Mouse (Mus musculus): ENCODE results near the gene Kat7.

Gene Kat7

GRCm38 (mm10) chr11:95310007-95310647 is at the start of gene Kat7:
Gene Kat7, minus strand, starts transcription at chr11:95310246.
- in situ Hi-C loops (cut with MboI, MseI), result no loop called here

GRCm38 (mm10) chr11:95358263-95358662 is 48.2 kb upstream of the Kat7 start:
- in situ Hi-C loops (cut with MboI, MseI), result no loop called here

GRCm38 (mm10) chr11:95356469-95357273 is 46.6 kb upstream of the Kat7 start:
- in situ Hi-C loops (cut with MboI, MseI), result no loop called here

GRCm38 (mm10) chr11:95356039-95356438 is 46.0 kb upstream of the Kat7 start:
- in situ Hi-C loops (cut with MboI, MseI), result no loop called here

- in situ Hi-C loops (cut with MboI, MseI), result no loop called here
Observed at GRCm38 (mm10) chr11:95355661-95356011, 45.6 kb upstream of the Kat7 start.

GRCm38 (mm10) chr11:95354945-95355660 is 45.1 kb upstream of the Kat7 start:
- in situ Hi-C loops (cut with MboI, MseI), result no loop called here

GRCm38 (mm10) chr11:95354228-95354944 is 44.3 kb upstream of the Kat7 start:
- in situ Hi-C loops (cut with MboI, MseI), result no loop called here

- in situ Hi-C loops (cut with MboI, MseI), result no loop called here
Observed at GRCm38 (mm10) chr11:95353226-95353625, 43.2 kb upstream of the Kat7 start.

- in situ Hi-C loops (cut with MboI, MseI), result no loop called here
Observed at GRCm38 (mm10) chr11:95352686-95353085, 42.6 kb upstream of the Kat7 start.

GRCm38 (mm10) chr11:95350960-95351359 is 40.9 kb upstream of the Kat7 start:
- in situ Hi-C loops (cut with MboI, MseI), result no loop called here

- in situ Hi-C loops (cut with MboI, MseI), result no loop called here
Observed at GRCm38 (mm10) chr11:95350289-95350688, 40.2 kb upstream of the Kat7 start.

- in situ Hi-C loops (cut with MboI, MseI), result no loop called here
Observed at GRCm38 (mm10) chr11:95344181-95344580, 34.1 kb upstream of the Kat7 start.

GRCm38 (mm10) chr11:95343180-95343579 is 33.1 kb upstream of the Kat7 start:
- in situ Hi-C loops (cut with MboI, MseI), result no loop called here

- in situ Hi-C loops (cut with MboI, MseI), result no loop called here
Observed at GRCm38 (mm10) chr11:95340664-95341063, 30.6 kb upstream of the Kat7 start.

- in situ Hi-C loops (cut with MboI, MseI), result no loop called here
Observed at GRCm38 (mm10) chr11:95340259-95340658, 30.2 kb upstream of the Kat7 start.

GRCm38 (mm10) chr11:95339471-95340021 is 29.5 kb upstream of the Kat7 start:
- in situ Hi-C loops (cut with MboI, MseI), result no loop called here

GRCm38 (mm10) chr11:95337846-95338342 is 27.8 kb upstream of the Kat7 start:
- in situ Hi-C loops (cut with MboI, MseI), result no loop called here

- in situ Hi-C loops (cut with MboI, MseI), result no loop called here
Observed at GRCm38 (mm10) chr11:95337129-95337813, 27.2 kb upstream of the Kat7 start.

- in situ Hi-C loops (cut with MboI, MseI), result no loop called here
Observed at GRCm38 (mm10) chr11:95336568-95337128, 26.6 kb upstream of the Kat7 start, which contains the start of gene Fam117a. Gene Fam117a, plus strand, starts transcription at chr11:95337018.

GRCm38 (mm10) chr11:95334448-95335060 is 24.5 kb upstream of the Kat7 start:
- in situ Hi-C loops (cut with MboI, MseI), result no loop called here
